Mouse (Mus musculus) bone marrow, adult 2 months (tissue): Measurements from ENCODE around the gene Sall2.

Experiments used
- CTCF ChIP-seq: fragments of 200-500 bp; IDR thresholded peaks from 2 replicates; pipeline ENCODE4 v1.5.1; 2011; ENCODE audit warnings: low read length, control low read depth; ENCODE audit not compliant: control insufficient read depth, insufficient read depth
- POLR2A ChIP-seq: fragments of 200-500 bp; IDR thresholded peaks from 2 replicates; pipeline ENCODE4 v1.6.1; 2011; ENCODE audit warnings: low read depth, mild to moderate bottlenecking, control low read depth, low read length, borderline replicate concordance; ENCODE audit not compliant: control insufficient read depth

DNA sequence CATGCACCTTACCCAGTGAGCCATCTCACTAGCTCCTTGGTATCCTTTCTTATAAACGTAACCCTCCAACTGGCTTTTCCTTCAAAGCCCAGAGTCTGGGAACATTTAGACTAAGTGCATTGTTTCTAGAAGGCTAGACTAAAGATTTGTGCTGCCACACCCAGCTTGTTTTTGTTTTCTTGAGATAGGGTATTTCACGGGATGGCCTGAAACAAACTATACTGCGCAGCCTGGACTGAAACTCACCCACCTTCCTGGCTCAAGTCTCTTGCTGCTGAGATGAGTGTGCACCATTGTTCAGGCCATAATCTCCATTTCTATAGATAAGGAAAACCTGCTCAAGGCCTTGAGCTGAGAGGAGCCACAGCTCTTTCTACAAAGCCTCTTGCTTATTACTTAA lies 44.4 kb downstream of the Sall2 start:
- TF ChIP-seq CTCF (no peak), POLR2A (no peak)
